Mouse (Mus musculus) midbrain, embryonic 14.5 days (tissue): ENCODE results near the gene Shisa9. TPM values are rescaled to one million over a fixed set of nuclear protein-coding genes. Genes with fewer than 3 reads are reported as not detected.

Experiments
- polyA plus RNA-seq: library from polyadenylated mRNA; unstranded; fragments of >200 nt; fragmentation: Nextera tagmentation; extraction: Ambion mirVana; gene quantifications from 2 replicates; pipeline ENCODE4 v1.2.1, GENCODE M21; 2014

Shisa9 gene
- polyA plus RNA-seq, 1 experiment from 2014 or later, result 11.3 TPM

Other genes with a start within 250 kb of the Shisa9 start
- gene Cpped1, start 74.7 kb upstream of the Shisa9 start, polyA plus RNA-seq, result 17.7 and 21.2 TPM in 2 replicates